Mouse (Mus musculus): ENCODE measurements around the gene Fpgs. TPM values are rescaled to one million over a fixed set of nuclear protein-coding genes. Genes with fewer than 3 reads are reported as not detected.

The Fpgs gene
- polyA plus RNA-seq, 1 experiment from 2014 or later, result 28.9 TPM

GRCm38 (mm10) chr2:32641810-32642209, 62.1 kb downstream of the Fpgs start:
- CTCF ChIA-PET, result no interaction called here
- ATAC-seq, result no peak

DNA sequence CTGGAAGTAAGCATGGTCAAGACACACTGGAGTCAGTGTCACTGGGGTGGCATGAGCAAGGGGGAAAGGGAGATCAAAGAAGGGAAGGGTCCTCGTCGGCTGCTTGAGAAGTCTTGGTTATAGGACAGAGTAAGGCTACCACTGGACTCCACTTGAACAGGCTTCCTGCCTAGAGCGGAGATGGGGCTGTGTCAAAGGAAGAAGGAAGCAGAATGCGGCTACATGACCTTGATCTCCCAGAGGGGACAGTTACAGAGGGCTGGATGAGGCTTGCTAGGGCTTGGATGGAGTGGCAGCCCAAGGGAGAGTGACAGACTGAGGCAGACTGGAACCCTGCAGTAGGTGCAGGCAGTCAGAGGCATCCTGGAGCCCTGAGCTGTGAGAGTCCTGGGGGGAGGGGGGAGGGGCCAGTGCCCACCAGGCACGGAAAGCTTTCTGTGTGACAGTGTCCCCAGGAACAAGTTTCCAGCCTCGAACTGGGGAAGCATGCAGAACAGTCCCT, 63.3 kb downstream of the Fpgs start:
- no peak for TF ChIP-seq CTCF (IDR thresholded peaks at IDR 0.05)

More at GRCm38 (mm10) chr2:32641810-32642209, 62.1 kb downstream of the Fpgs start:
- no peak for TF ChIP-seq CTCF (IDR thresholded peaks at IDR 0.05)
- H3K27me3 ChIP-seq, result no peaks in the 10 kb centered on the region
- DNase-seq (ENCODE audit: low read depth, low spot score), result no peak
- in situ Hi-C loops (cut with MboI; ENCODE audit: low pct_unique_long_range_greater_than_20kb), result no loop called here
- POLR2A ChIA-PET, result no interaction called here

GRCm38 (mm10) chr2:32639632-32640031, 64.3 kb downstream of the Fpgs start:
- ChIA-PET CTCF (interaction anchor here (1.8 kb wide), 1 partner anchor 50 kb away, joined by 7 read pairs; no protein-coding TSS in a partner anchor), POLR2A (no interaction called here)
- no peak for TF ChIP-seq CTCF (IDR thresholded peaks at IDR 0.05)
- no peaks in the 10 kb centered on the region for H3K27me3 ChIP-seq
- in situ Hi-C loops (cut with MboI; ENCODE audit: low pct_unique_long_range_greater_than_20kb), result no loop called here
- ATAC-seq, result no peak
- no peak for DNase-seq (ENCODE audit: low read depth, low spot score)

More for the DNA sequence above, 63.3 kb downstream of the Fpgs start:
- ChIA-PET POLR2A (no interaction called here), CTCF (interaction anchor here (1.8 kb wide), 1 partner anchor 49 kb away, joined by 7 read pairs; no protein-coding TSS in a partner anchor)
- no peak for ATAC-seq
- in situ Hi-C loops (cut with MboI; ENCODE audit: low pct_unique_long_range_greater_than_20kb), result no loop called here
- no peaks in the 10 kb centered on the region for H3K27me3 ChIP-seq
- DNase-seq (ENCODE audit: low read depth, low spot score), result no peak

DNA sequence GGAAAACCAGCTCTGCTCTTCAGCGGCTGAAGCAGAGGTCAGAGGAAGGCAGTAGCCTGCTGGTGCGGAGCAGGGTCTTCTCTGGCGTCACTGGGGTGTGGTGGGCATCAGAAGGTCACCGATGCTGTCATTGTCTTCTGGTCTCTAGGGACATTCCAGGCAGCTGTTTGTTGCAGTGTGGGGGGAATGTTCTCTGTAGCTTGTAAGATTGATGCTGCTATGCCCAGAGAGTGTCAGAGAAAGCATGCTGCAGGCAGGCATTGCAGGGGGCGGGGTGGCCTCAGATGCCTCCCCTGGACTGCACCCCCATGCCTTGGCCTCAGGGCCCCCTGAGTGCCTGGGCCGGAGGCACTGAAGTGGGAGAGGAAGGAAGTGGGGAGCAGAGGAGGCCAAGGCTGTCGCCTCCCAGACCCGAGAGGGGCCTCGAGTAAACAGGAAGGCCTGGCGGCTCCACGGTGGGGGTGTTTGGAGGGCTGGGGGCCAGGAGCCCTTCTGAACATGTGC, 66.1 kb downstream of the Fpgs start:
- no peaks in the 10 kb centered on the region for H3K27me3 ChIP-seq
- in situ Hi-C loops (cut with MboI; ENCODE audit: low pct_unique_long_range_greater_than_20kb), result no loop called here
- ChIA-PET CTCF (interaction anchor here (4.9 kb wide), 1 partner anchor 51 kb away, joined by 20 read pairs; no protein-coding TSS in a partner anchor), POLR2A (interaction anchor here (0.8 to 0.9 kb wide), 2 partner anchors 9 to 47 kb away, joined by 5 to 6 read pairs; partner anchors contain the start of gene Eng)
- no peak for TF ChIP-seq CTCF (IDR thresholded peaks at IDR 0.05)
- ATAC-seq (no peak), DNase-seq (ENCODE audit: low read depth, low spot score) (no peak)

DNA sequence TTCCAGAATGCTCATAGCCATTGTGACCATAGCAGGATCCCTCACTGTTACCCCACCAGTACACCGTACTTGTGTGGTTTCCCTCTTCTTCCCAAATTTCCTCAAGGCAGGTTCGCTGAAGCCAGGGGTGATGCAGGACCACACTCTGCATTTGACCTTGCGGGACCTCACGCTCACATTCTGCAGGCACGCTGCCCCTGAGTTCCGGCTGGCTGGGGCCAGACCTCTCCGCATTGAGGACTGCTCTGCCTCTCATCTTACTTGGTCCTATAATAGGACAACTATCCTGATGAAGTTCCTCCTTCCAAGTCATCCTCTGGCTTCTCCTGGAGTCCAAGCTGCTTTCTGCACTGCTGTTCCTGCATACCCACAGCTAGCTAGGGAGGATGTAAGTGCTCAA, 67.3 kb downstream of the Fpgs start:
- no peak for DNase-seq (ENCODE audit: low read depth, low spot score)
- no peak for ATAC-seq
- POLR2A ChIA-PET, result interaction anchor here (0.9 kb wide), 1 partner anchor 10 kb away, joined by 6 read pairs; the partner anchor contains the start of gene Eng
- no peak for TF ChIP-seq CTCF (IDR thresholded peaks at IDR 0.05)
- no peaks in the 10 kb centered on the region for H3K27me3 ChIP-seq
- in situ Hi-C loops (cut with MboI; ENCODE audit: low pct_unique_long_range_greater_than_20kb), result no loop called here
- CTCF ChIA-PET, result interaction anchor here (4.9 kb wide), 1 partner anchor 53 kb away, joined by 20 read pairs; no protein-coding TSS in a partner anchor

DNA sequence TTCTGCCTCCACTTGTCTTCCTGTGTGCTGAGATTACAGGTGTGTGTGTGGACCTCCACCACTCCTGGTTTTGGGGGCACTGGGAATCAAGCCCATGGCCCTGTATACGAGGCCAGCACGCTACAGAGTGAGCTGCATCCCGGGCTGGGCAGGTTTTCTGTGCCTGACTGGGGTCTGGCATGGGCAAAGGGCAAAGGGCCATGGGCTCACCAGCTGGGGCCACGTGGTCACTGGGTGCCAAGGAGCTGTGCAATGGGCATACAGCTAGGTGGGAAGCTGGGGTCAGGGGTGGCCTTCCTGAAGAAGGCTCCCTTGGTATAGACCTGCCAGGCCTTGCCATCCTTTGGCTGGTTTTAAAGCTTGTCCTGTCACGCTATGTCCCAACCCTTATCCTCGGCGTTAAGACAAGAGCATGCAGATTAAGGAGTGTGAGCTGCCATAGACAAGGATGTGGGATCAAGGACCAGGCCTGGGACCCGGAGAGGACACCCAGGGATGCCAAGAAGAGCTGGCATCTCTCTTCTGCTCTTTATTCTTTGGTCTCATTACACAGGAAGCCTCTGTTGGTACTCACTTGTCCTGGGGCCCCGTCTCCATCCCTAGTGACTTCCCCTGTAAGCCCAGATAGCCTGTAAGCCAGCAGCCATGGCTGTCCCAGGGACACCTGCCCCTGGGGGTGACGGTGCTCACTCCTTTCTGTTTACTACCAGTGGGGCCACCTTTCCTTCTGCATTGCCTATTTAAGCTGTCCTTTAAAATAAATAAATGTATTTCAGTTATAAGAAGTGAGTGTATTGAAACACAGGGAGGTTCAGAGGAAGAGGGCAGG, 69.5 kb downstream of the Fpgs start:
- no peak for TF ChIP-seq CTCF (IDR thresholded peaks at IDR 0.05)
- H3K27me3 ChIP-seq, result no peaks in the 10 kb centered on the region
- ChIA-PET POLR2A (no interaction called here), CTCF (interaction anchor here (0.8 to 4.9 kb wide), 3 partner anchors 15 to 55 kb away, joined by 3 to 20 read pairs (median 3); no protein-coding TSS in a partner anchor)
- ATAC-seq (no peak), DNase-seq (ENCODE audit: low read depth, low spot score) (no peak)
- in situ Hi-C loops (cut with MboI; ENCODE audit: low pct_unique_long_range_greater_than_20kb), result loop anchor here (5.0 kb wide), 1 partner anchor 53 kb away; no protein-coding TSS in a partner anchor

DNA sequence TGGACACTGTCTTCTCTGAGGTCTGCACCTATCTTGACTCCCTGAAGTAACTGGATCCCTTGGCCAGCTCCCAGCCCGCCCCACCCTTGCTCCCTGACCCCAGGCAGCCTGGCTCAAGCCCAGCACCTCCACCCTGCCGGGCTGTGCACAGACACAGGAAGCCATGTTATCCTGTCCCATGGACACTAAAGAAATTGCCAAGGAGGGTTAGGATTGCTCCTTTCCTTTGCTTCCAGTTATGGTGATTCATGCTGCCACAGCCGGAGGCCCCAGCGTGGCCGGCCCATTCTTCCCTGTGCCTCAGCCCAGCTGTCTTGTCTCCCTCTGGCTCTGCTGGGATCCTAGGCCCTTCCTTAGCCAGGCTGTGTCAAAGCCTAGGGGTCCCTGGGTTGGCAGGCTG, 70.3 kb downstream of the Fpgs start:
- ATAC-seq (no peak), DNase-seq (ENCODE audit: low read depth, low spot score) (no peak)
- H3K27me3 ChIP-seq, result no peaks in the 10 kb centered on the region
- ChIA-PET CTCF (interaction anchor here (1.2 to 4.9 kb wide), 2 partner anchors 47 to 56 kb away, joined by 3 to 20 read pairs; no protein-coding TSS in a partner anchor), POLR2A (no interaction called here)
- no peak for TF ChIP-seq CTCF (IDR thresholded peaks at IDR 0.05)
- in situ Hi-C loops (cut with MboI; ENCODE audit: low pct_unique_long_range_greater_than_20kb), result loop anchor here (5.0 kb wide), 1 partner anchor 54 kb away; no protein-coding TSS in a partner anchor

Other genes with a start within 250 kb of the Fpgs start
- gene Fam102a, start 168.8 kb downstream of the Fpgs start, polyA plus RNA-seq (2021), result 11.8 TPM
- 59.3 TPM for gene Dpm2, start 133.3 kb downstream of the Fpgs start, polyA plus RNA-seq (2021)
- gene Pip5kl1, start 129.3 kb downstream of the Fpgs start, polyA plus RNA-seq (2021), result 0.47 TPM
- 0.08 TPM for gene 9430097D07Rik, start 128.5 kb downstream of the Fpgs start, polyA plus RNA-seq (2021)
- gene St6galnac4, start 117.0 kb downstream of the Fpgs start, polyA plus RNA-seq (2021), result 28.8 TPM
- 38.2 TPM for gene St6galnac6, start 104.4 kb downstream of the Fpgs start, polyA plus RNA-seq (2021)
- 99.0 TPM for gene Ak1, start 82.4 kb downstream of the Fpgs start, polyA plus RNA-seq (2021)
- gene Eng, start 57.5 kb downstream of the Fpgs start, polyA plus RNA-seq (2021), result 1.5 TPM
- 93.3 TPM for gene Cdk9, start 8.9 kb upstream of the Fpgs start, polyA plus RNA-seq (2021)
- 3.6 TPM for gene Sh2d3c, start 16.9 kb upstream of the Fpgs start, polyA plus RNA-seq (2021)
- gene 6330409D20Rik, start 36.9 kb upstream of the Fpgs start, polyA plus RNA-seq (2021), result not detected
- gene Tor2a, start 53.1 kb upstream of the Fpgs start, polyA plus RNA-seq (2021), result 66.0 TPM
- gene Ttc16, start 71.5 kb upstream of the Fpgs start, polyA plus RNA-seq (2021), result 2.8 TPM
- 19.5 TPM for gene Ptrh1, start 71.6 kb upstream of the Fpgs start, polyA plus RNA-seq (2021)
- 1.8 TPM for gene Cfap157, start 80.3 kb upstream of the Fpgs start, polyA plus RNA-seq (2021)
- gene Stxbp1, start 143.1 kb upstream of the Fpgs start, polyA plus RNA-seq (2021), result 30.1 TPM
- 170 TPM for gene Fam129b, start 172.0 kb upstream of the Fpgs start, polyA plus RNA-seq (2021)